Mouse (Mus musculus) right cerebral cortex, adult 2 months (tissue): ENCODE results near the gene D630039A03Rik.
A peak's percentile ranks its signal among the peaks of the same experiment; 100 is the strongest.

Experiments used
- DNase-seq, 2 experiments: peaks; one replicate each; pipeline ENCODE4 v3.0.0; 2021 to 2022; ENCODE audit warnings: low spot score in 2 of 2

D630039A03Rik gene

DNA sequence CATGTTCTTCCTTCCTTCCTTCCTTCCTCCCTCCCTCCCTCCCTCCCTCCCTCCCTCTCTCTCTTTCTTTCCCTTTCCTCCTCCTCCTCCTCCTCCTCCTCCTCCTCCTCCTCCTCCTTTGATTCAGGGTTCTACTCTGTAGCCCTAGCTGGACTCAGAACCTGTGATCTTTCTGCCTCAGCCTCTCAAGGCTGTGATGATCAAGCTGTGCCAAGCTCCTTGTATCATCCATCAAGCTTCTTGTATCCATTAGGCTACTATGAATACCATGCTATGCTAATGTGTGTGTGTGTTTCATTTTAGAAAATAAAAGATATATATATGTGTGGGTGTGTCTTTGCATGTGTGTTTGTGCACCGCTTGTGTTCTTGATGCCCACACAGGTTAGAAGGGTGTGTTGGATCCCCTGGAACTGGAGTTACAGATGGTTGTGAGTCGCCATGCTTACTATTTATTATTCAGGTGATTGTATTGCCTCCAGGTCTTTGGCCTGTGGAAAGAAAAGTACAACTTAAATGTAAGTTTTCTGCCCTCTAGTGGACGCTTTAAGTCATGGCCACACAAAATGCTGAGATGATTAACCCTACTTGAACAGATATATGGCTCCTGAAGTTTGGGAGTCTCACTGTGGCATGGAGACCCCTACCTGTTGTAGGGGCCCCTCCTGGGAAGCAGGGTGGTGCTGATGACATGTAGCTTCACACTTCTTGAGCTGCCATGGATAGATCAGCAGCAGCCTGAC is 11.5 kb upstream of the D630039A03Rik start:
- DNase-seq, result peak in 1 of 2 experiments; percentile 29

DNA sequence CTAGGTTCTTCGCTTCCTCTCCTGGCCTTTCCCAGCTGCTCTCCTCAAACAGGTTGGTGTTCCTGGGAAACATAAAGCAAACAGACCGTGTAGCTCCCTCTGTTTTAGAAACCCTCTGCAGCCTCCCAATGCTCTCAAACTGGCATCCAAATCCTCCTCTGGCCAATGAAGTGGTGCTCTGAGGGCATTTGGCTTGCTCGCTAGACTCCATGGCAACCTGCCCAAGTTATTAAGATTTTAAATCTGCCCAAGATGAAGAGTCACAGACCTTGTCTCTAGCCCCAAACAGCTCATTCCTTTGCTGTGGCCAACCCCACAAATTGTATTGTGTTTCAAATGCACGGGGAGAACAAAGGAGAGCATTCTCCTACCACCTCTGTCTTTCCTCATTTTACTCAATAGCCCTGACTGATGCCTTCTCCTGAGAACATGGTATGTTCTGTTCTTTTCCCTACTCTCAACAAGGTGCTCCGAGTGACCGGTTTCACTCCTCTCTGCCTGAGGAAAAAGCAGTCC is 8.5 kb upstream of the D630039A03Rik start:
- no peak for DNase-seq

- DNase-seq, result no peak
These were observed 6.1 kb upstream of the D630039A03Rik start for GRCm38 (mm10) chr4:57922171-57922570.

GRCm38 (mm10) chr4:57920522-57920921 is 4.4 kb upstream of the D630039A03Rik start:
- DNase-seq, result no peak

GRCm38 (mm10) chr4:57919494-57920423 is 3.7 kb upstream of the D630039A03Rik start:
- DNase-seq, result no peak

- no peak for DNase-seq
These were observed 614 bp upstream of the D630039A03Rik start for GRCm38 (mm10) chr4:57916711-57917110.

DNA sequence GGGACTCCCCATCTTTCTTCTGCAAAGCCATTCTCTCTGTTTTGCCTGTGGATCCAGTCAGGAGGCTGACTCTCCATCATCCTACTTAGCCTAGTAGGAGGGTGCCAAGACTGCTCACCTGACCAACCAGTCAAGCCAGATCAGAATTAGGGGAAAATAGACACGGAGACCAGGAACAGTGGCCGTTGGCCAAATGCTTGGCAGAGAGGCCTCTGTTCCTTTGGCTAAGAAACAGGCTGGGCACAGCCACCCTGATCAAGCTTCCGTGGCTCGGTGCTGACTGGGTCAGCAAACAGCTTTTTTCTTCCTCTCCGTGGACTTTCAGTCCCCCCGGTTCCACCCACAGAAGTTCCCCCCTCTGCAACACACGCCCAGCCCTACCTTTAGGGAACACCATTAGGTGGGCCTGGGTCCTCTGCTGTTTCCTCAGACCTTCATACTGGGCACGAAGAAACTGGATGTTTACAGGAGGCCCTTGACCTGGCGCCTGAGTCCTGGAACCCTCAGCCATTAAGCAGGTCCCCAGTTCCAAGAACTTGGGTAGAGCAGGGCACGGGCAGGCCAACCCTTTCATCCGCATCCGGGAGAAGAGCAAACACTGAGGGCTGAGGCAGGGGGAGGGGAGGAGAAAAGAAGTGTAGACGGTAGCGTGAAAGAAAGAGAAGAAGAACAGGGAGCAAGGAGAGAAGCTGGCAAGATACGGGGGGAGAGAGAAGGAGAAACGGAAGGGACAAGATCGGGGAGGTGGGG is 706 bp downstream of the D630039A03Rik start:
- peak in 1 of 2 experiments; percentile 19 for DNase-seq

DNA sequence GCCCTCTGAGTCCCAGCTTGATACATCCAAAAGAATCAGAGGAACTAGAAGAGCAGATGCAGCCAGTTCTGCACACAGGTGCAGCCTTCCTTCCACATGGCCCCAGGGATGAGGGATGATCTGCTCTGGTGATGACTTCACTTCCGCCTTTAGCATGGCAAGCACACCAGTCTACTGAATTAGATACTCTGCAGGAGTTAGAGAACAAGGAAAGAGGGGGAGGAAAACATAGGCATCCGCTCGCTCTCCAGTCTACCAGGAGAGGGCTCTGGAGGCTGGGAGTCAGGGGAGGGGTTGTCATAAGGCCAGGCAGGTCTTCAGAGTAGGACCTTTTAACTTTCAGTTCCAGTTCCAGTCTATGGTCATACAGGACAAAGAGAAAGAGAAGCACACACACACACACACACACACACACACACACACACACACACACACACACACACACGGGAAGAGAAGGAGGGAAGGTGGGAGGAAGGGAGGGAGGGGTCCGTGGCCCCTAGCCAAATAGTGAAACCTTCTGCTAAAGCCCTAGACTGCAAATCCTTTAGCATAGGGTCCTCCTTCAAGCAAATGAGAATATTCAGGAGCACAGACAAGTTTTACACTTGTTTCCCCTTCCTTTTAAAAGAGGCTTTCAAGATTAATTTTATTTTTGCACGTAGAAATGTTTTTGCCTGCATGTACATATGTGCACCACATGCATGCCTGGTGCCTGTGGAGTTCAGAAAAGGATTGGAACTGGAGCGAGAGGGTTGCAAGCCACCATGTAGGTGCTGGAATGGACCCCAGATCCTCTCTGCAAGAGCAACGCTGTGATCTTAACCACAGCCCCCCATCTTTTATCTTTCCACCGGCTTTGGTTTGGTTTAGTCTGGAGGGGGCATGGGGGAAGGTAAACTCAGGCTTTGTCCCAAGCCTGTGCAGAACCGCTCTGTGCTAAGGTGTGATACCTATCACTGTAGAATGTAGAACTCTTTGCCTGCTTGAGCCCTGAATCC is 1.6 kb downstream of the D630039A03Rik start:
- DNase-seq, result no peak

- DNase-seq, result no peak
These were observed 3.1 kb downstream of the D630039A03Rik start for GRCm38 (mm10) chr4:57913021-57913420.

- DNase-seq, result no peak
These were observed 7.2 kb downstream of the D630039A03Rik start for GRCm38 (mm10) chr4:57908860-57909259.

DNA sequence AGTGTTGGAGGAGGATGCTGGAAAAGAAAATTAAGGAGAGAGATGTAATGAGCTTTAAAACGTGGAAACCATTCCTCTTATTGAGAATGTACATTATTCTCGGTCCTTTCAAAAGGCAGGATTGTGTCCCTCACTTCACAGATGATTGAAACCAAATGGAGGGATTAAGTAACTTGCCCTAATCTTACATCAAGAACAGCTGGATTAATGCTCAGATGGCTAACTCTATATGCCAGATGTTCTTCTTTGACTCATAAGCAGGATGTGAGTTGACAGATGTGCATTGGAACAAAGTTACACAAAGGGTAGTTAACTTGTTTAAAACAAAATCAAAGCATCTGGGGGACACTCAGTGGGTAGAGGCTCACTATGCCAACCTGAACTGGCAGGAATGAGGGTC is 9.4 kb downstream of the D630039A03Rik start:
- no peak for DNase-seq

- DNase-seq, result peak in 1 of 2 experiments; percentile 25
These were observed 11.5 kb downstream of the D630039A03Rik start for GRCm38 (mm10) chr4:57904638-57905037.

DNA sequence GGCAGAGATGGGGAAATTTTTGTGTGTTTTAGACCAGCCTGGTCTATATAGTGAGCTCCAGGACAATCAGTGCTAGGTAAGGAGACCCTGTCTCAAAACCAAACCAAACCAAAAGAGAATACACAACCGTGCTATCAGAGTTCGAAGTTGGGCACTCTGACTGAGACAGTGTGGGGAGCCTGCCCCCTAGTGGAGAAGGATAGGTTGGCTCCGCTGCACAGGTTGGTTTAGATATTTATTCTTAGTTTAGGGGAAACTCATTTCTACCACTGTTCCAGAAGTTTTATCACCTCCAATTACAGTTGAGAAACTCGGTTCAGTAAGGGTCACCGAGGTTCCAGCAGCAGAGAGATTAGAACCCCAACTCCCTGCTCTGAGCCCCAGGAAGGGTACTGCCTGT is 11.9 kb downstream of the D630039A03Rik start:
- peak; percentile 74 to 79 for DNase-seq

DNA sequence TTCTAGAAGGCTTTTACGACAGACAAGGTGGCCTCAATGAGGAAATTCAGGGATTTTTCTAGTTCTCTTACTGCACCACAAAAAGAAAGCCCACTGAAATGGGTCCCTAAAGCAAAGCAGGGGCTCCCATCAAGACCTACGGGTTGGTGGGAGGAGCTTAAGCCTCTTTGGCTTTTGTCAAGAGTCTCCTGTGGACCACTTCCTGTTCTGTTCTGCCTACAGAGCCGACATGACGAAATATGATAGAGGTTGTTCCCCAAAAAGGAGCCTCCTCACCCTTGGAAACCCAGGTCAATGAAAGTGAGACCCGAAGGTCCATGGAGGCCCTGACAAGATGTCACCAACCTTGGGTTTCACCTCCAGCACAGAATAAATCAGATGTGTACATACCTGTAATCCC is 13.5 kb downstream of the D630039A03Rik start:
- DNase-seq, result no peak

- peak; percentile 23 to 52 for DNase-seq
These were observed 14.9 kb downstream of the D630039A03Rik start for GRCm38 (mm10) chr4:57901210-57901609.

DNA sequence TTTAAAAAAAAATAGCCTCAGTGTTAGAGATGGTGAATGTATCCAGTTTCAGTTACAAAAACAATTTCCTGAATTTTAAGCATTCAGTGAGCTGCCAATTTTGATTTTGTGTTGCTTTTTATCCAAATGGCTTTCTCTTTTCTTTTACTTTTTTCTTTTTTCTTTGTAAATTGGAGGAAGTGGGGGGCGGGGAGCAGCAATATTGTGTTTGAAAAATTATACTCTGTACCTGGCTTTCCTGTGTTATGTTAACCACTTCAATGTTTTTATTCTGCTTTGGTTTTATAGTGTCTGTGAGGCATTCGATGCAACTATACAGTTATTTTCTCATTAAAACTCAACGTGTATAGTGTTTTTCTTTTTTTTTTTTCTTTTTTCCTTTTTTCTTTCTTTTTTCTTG is 19.5 kb downstream of the D630039A03Rik start:
- no peak for DNase-seq

DNA sequence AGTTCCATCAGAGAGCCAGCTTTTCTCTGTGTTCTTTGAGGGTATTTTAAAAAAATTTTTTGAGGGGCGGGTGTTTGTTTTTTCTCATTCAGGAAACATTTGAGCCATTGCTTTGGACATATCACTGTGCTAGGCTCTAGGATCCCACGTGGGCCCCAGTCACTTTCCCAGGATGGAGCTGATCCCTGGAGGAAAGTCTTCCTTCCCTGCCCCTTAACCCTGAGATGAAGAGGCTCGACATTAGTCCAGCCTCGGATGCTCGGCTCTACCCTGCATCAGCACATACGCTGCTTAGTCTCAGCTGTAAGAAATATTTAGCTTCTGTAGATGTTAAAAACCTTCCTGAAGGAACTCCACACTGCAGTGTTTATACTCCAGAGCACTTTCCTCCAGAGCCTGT is 20.2 kb downstream of the D630039A03Rik start:
- no peak for DNase-seq

DNA sequence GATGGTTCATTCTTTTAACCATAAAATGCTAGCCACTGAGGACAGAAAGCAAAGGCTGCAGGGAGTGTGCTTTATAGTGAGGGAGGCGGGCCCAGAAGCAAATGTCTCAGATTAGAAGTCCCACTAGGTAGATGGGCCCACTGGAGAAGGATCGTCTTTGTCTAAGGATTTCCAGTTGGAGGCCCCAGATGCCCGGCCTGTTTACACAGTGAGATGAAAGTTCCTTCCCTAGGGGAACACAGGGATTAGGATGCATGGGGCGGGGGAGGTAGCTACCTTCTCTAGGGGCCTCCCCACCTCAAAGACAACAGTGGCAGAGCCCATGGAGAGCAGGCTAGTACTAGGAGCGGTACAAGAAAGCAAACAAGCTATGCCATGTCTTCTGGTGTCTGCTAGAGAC is 21.0 kb downstream of the D630039A03Rik start:
- DNase-seq, result no peak

DNA sequence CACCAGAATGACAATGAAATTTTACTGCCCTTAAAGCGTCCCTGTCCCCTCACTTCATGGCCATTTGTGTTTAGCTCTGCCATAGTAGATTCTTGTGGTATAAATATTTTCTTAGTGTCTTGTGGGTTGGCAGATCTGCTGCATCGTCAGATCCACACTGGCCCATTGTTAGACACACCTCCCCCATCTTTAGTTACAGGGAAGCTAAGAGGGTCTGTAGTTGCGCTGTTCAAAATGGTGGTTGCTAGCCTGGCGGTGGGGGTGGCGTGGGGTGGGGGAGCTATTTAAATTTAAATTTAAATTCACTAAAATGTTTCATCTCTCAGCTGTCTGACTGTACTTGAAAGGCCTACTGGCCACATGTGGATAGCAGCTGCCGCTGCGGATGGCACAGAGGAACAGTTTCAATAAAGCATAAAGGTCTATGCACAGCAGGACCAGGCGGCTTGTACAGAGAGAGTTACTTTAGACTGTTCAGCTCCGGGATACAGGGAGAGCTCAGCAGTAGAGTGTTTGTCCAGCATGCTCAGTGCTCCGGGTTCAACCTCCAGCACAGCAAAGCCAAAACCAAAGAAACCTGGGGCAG is 24.0 kb downstream of the D630039A03Rik start:
- no peak for DNase-seq

DNA sequence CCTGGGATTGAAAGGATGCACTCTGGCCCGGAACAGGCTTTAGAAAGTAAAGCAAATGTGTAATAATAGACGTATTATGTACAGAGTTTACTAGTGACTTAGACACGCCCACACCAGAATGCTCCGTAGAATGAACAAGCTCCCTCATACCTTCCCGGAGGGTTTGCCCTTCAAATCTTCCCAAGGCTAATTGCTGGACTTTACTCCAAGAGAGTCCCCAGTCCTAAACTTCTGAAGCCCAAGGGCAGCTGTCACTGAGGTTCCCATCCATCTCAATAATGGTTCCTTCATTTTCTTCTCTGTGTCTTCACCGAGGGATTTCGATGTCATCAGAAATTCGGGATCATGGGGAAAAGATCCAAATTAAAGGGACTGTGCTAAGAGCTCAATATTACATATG is 26.3 kb downstream of the D630039A03Rik start:
- DNase-seq, result no peak
